Mouse (Mus musculus) C2C12 (cell line): Measurements from ENCODE around the gene Cdc42bpg.

Source experiments
- CEBPB ChIP-seq: IDR thresholded peaks from one replicate; pipeline ENCODE4 v1.6.1; 2011; ENCODE audit warnings: low read depth, mild to moderate bottlenecking, control low read depth, moderate library complexity
- CTCF ChIP-seq: IDR thresholded peaks from one replicate; pipeline ENCODE4 v1.5.1; 2011; ENCODE audit not compliant: control insufficient read depth, insufficient read depth, insufficient read length
- FOSL1 ChIP-seq: IDR thresholded peaks from one replicate; pipeline ENCODE4 v1.8.0; 2011; ENCODE audit warnings: mild to moderate bottlenecking, low read length; ENCODE audit not compliant: poor library complexity, insufficient read depth, severe bottlenecking
- MAX ChIP-seq: IDR thresholded peaks from one replicate; pipeline ENCODE4 v1.6.1; 2011; ENCODE audit warnings: mild to moderate bottlenecking, control low read depth
- MYOD1 ChIP-seq: IDR thresholded peaks from one replicate; pipeline ENCODE4 v1.6.1; 2011; ENCODE audit warnings: low read depth; ENCODE audit not compliant: control insufficient read depth, insufficient read length
- MYOG ChIP-seq: IDR thresholded peaks from one replicate; pipeline ENCODE4 v1.6.1; 2011; ENCODE audit not compliant: control insufficient read depth, insufficient read length; ENCODE audit errors: extremely low read depth
- USF1 ChIP-seq: IDR thresholded peaks from one replicate; pipeline ENCODE4 v1.6.1; 2011; ENCODE audit warnings: low read depth, mild to moderate bottlenecking, control low read depth, moderate library complexity

- no peak for TF ChIP-seq CTCF
- no peak for TF ChIP-seq MAX
- TF ChIP-seq USF1: no peak
- TF ChIP-seq FOSL1: no peak
- TF ChIP-seq MYOG: no peak
- no peak for TF ChIP-seq CEBPB
- TF ChIP-seq MYOD1: no peak
Measured at GRCm38 (mm10) chr19:6262839-6263433, 43.3 kb upstream of the Cdc42bpg start.
